Mouse (Mus musculus): ENCODE data around the gene Adamtsl1. TPM values are rescaled to one million over a fixed set of nuclear protein-coding genes. Genes with fewer than 3 reads are reported as not detected.

The Adamtsl1 gene
- polyA plus RNA-seq, 1 experiment from 2014 or later, result 10.2 TPM

DNA sequence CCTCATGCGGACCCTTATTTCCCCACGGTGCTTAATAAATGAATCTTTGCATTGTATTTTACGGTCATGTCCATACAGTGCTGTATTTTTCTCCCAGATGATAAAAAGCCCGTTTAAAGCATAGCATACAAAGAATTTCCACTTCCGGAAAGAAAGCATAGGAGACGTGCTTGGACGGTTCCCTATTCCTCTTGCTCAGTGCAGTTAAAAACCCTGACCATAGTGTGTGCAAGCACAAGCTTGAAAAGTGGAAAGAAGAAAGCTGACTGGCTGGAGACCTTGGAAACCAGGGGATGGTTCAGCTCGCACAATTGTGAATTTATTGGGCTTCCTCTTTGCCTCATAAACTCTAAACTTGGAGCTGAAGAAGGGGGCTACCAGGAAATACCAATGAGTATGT is 855.1 kb downstream of the Adamtsl1 start:
- Histone ChIP-seq H3K9me3 (replicated peaks; ENCODE audit: low read length) (no peaks in the 10 kb centered on the region), H3K9ac (ENCODE audit: low read depth, low read length) (no peak overlapping the region)

DNA sequence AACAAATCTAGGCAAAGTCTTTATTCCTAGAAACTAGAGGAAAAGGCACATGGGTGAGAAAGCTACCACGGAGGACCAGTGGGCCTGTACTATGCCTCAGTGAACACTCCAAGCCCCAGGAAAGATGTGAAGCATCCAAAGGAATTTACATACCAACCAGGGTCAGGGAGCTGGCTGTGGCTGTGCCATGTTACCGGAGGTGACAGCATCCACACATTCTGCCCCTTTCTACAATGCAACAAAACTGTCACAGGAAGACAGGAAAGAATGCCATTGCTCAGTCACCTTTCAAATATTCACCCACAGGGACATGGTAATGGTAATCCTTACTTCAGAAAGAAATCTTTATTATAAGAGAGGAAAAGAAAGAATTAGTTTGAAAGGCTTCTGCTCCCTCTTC is 859.2 kb downstream of the Adamtsl1 start:
- ATAC-seq (replicated peaks; ENCODE audit: low FRiP score, low read depth), result no peak
- Histone ChIP-seq H3K4me2 (ENCODE audit: low read length) (no peak overlapping the region), H3K9me3 (replicated peaks; ENCODE audit: low read length) (no peaks in the 10 kb centered on the region), H3K27ac (no peak overlapping the region), H3K27me3 (ENCODE audit: insufficient read depth, low read length) (no peaks in the 10 kb centered on the region), H3K4me1 (replicated peaks; ENCODE audit: insufficient read depth, low read length) (0 out of 2 replicates have a peak, but pooled peaks cover 2% of the 10 kb centered on the region), H3K4me3 (replicated peaks; ENCODE audit: low read depth, low read length) (no peak overlapping the region), H3K36me3 (ENCODE audit: insufficient read depth, low read length) (no peaks in the 10 kb centered on the region), H3K9ac (ENCODE audit: low read depth, low read length) (no peak overlapping the region)
- no peak for DNase-seq (ENCODE audit: low spot score)
- WGBS, result 38% methylated on average over 2 of the region's 2 CpGs
- TF ChIP-seq CTCF (IDR thresholded peaks at IDR 0.05; ENCODE audit: low read depth), result no peak

More for the DNA sequence above, 855.1 kb downstream of the Adamtsl1 start:
- DNase-seq (ENCODE audit: low spot score), result peak; percentile 36
- H3K4me1 ChIP-seq (replicated peaks; ENCODE audit: insufficient read depth, low read length), result 0 out of 2 replicates have a peak, but pooled peaks cover 2% of the 10 kb centered on the region
- 41% methylated on average over 8 of the region's 8 CpGs for WGBS
- no peak for ATAC-seq (replicated peaks; ENCODE audit: low FRiP score, low read depth)
- no peak overlapping the region for H3K27ac ChIP-seq
- TF ChIP-seq CTCF (IDR thresholded peaks at IDR 0.05; ENCODE audit: low read depth), result no peak
- H3K4me3 ChIP-seq (replicated peaks; ENCODE audit: low read depth, low read length), result no peak overlapping the region
- no peaks in the 10 kb centered on the region for H3K27me3 ChIP-seq (ENCODE audit: insufficient read depth, low read length)
- H3K36me3 ChIP-seq (ENCODE audit: insufficient read depth, low read length), result no peaks in the 10 kb centered on the region
- no peak overlapping the region for H3K4me2 ChIP-seq (ENCODE audit: low read length)

DNA sequence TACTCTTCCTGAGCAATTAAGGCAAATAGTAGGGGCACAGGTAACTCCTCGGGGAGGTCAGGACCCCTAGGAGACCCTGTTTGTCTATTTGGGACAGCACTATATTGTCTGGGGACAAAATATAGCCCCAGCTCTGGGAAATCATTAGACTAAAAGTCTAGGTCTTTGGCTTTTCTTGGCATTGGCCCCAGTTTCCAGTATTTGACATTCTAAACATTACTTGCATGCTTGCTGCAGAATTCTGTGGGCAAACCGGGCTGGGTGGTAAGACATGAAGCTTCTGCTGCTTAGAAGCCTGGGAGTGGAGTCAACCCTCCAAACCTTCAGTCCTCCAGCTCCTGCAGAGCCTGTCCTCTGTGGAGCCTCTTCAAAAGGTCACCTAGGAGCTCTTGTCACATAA is 869.2 kb downstream of the Adamtsl1 start:
- ATAC-seq (replicated peaks; ENCODE audit: low FRiP score, low read depth), result no peak
- TF ChIP-seq CTCF (IDR thresholded peaks at IDR 0.05; ENCODE audit: low read depth), result no peak

DNA sequence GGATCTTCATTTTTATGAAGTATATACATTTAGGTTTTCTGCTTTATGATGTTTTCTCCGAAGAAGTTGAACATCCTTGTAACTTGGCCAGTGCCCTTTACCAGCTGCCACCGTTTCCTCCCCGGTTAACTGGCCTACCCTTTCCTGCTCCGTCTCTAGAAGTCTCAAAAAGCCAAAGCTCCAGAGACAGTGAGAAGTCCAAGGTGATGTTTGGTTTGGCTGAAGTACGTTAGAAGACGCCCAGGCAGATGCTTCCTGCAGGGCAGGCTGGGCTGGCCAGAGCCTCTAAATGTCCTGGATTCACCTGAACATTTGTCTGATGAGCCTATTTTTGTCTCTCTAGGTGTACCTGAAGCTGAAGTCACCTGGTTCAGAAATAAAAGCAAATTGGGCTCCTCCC is 871.1 kb downstream of the Adamtsl1 start:
- Histone ChIP-seq H3K4me2 (ENCODE audit: low read length) (no peak overlapping the region), H3K27ac (no peak overlapping the region), H3K36me3 (ENCODE audit: insufficient read depth, low read length) (no peaks in the 10 kb centered on the region), H3K9me3 (replicated peaks; ENCODE audit: low read length) (no peaks in the 10 kb centered on the region), H3K27me3 (ENCODE audit: insufficient read depth, low read length) (no peaks in the 10 kb centered on the region), H3K4me1 (replicated peaks; ENCODE audit: insufficient read depth, low read length) (no peaks in the 10 kb centered on the region), H3K9ac (ENCODE audit: low read depth, low read length) (no peak overlapping the region), H3K4me3 (replicated peaks; ENCODE audit: low read depth, low read length) (no peak overlapping the region)
- no peak for DNase-seq (ENCODE audit: low spot score)
- ATAC-seq (replicated peaks; ENCODE audit: low FRiP score, low read depth), result no peak
- 80% methylated on average over 6 of the region's 6 CpGs for WGBS
- TF ChIP-seq CTCF (IDR thresholded peaks at IDR 0.05; ENCODE audit: low read depth), result no peak

More for the DNA sequence above, 869.2 kb downstream of the Adamtsl1 start:
- no peaks in the 10 kb centered on the region for H3K4me1 ChIP-seq (replicated peaks; ENCODE audit: insufficient read depth, low read length)
- no peak overlapping the region for H3K27ac ChIP-seq
- no peaks in the 10 kb centered on the region for H3K9me3 ChIP-seq (replicated peaks; ENCODE audit: low read length)
- no peak overlapping the region for H3K9ac ChIP-seq (ENCODE audit: low read depth, low read length)
- no peak overlapping the region for H3K4me2 ChIP-seq (ENCODE audit: low read length)
- H3K36me3 ChIP-seq (ENCODE audit: insufficient read depth, low read length), result no peaks in the 10 kb centered on the region
- no peaks in the 10 kb centered on the region for H3K27me3 ChIP-seq (ENCODE audit: insufficient read depth, low read length)
- no peak overlapping the region for H3K4me3 ChIP-seq (replicated peaks; ENCODE audit: low read depth, low read length)
- DNase-seq (ENCODE audit: low spot score), result peak; percentile 32
- WGBS, result 60% methylated on average over 2 of the region's 2 CpGs

DNA sequence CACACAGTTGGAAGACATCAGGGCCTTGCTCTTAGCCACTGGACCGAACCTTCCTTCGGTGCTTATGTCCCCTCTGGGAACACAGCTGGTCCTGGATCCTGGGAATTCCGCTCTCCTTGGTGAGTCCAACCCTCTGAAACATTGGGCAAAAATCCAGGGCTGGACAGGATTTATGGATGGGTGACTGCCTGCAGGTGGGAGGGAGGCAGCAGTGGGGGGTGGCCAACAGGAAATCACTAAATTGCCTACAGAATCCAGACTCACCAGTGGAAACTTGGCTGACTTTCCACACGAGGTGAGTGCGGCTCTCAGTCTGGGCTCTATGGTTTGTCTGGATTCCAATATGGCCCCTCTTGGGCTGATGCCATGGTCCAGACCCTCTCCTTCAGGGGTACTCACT is 874.5 kb downstream of the Adamtsl1 start:
- H3K4me2 ChIP-seq (ENCODE audit: low read length), result no peak overlapping the region
- H3K27me3 ChIP-seq (ENCODE audit: insufficient read depth, low read length), result no peaks in the 10 kb centered on the region
- DNase-seq (ENCODE audit: low spot score) (peak; percentile 63), ATAC-seq (replicated peaks; ENCODE audit: low FRiP score, low read depth) (peak; percentile 17; the same call in 1 of the 2 replicates)
- H3K4me1 ChIP-seq (replicated peaks; ENCODE audit: insufficient read depth, low read length), result no peaks in the 10 kb centered on the region
- no peak overlapping the region for H3K4me3 ChIP-seq (replicated peaks; ENCODE audit: low read depth, low read length)
- no peak for TF ChIP-seq CTCF (IDR thresholded peaks at IDR 0.05; ENCODE audit: low read depth)
- no peaks in the 10 kb centered on the region for H3K9me3 ChIP-seq (replicated peaks; ENCODE audit: low read length)
- no peak overlapping the region for H3K9ac ChIP-seq (ENCODE audit: low read depth, low read length)
- H3K27ac ChIP-seq, result no peak overlapping the region
- no peaks in the 10 kb centered on the region for H3K36me3 ChIP-seq (ENCODE audit: insufficient read depth, low read length)
- 37% methylated on average over 5 of the region's 5 CpGs for WGBS

DNA sequence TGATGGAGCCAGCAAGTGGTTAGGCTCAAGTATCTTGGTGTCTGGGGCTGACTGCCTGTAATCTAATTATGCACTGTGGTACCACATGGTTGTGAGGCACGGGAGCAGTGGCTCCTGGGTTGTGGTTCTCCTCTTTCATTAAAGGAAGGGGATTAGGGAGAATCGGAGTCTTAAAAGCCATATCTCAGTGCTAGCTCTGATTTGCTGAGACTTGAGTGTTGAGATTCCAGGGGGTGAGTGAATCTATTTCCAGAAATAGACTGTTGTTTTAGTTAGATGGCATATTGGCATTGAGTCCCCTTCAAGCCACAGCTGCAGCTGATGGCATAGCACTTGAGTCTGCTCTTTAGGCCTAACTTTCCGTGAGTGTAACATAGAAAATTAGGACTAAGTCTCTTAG is 877.2 kb downstream of the Adamtsl1 start:
- Histone ChIP-seq H3K27me3 (ENCODE audit: insufficient read depth, low read length) (no peaks in the 10 kb centered on the region), H3K4me2 (ENCODE audit: low read length) (no peak overlapping the region), H3K9me3 (replicated peaks; ENCODE audit: low read length) (no peaks in the 10 kb centered on the region), H3K4me1 (replicated peaks; ENCODE audit: insufficient read depth, low read length) (no peaks in the 10 kb centered on the region), H3K36me3 (ENCODE audit: insufficient read depth, low read length) (no peaks in the 10 kb centered on the region), H3K4me3 (replicated peaks; ENCODE audit: low read depth, low read length) (no peak overlapping the region), H3K9ac (ENCODE audit: low read depth, low read length) (no peak overlapping the region), H3K27ac (no peak overlapping the region)
- 72% methylated on average over 3 of the region's 3 CpGs for whole genome bisulfite sequencing
- ATAC-seq (replicated peaks; ENCODE audit: low FRiP score, low read depth), result no peak
- no peak for TF ChIP-seq CTCF (IDR thresholded peaks at IDR 0.05; ENCODE audit: low read depth)
- no peak for DNase-seq (ENCODE audit: low spot score)

DNA sequence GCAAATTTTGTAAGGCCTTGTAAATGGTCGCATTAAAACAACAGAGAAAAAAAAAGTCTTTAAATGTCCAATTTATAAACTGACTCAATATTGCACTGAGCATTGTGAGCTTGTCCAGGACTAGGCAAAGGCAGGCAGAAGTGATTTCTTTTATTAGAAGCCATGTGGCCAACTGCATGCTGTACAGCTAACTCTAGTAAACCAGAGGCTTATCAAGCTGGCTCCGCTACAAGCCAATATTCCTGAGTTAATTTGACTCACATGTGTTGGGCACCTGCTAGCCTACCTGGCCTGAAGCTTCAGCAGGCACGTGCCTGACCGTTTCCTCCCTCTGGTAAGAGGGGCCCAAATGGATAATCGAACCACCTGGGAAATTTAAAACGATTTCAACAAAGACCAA is 881.7 kb downstream of the Adamtsl1 start:
- no peaks in the 10 kb centered on the region for H3K36me3 ChIP-seq (ENCODE audit: insufficient read depth, low read length)
- H3K4me3 ChIP-seq (replicated peaks; ENCODE audit: low read depth, low read length), result no peak overlapping the region
- no peak overlapping the region for H3K4me2 ChIP-seq (ENCODE audit: low read length)
- WGBS, result 85% methylated on average over 6 of the region's 6 CpGs
- DNase-seq (ENCODE audit: low spot score) (no peak), ATAC-seq (replicated peaks; ENCODE audit: low FRiP score, low read depth) (no peak)
- H3K27me3 ChIP-seq (ENCODE audit: insufficient read depth, low read length), result no peaks in the 10 kb centered on the region
- H3K27ac ChIP-seq, result no peak overlapping the region
- TF ChIP-seq CTCF (IDR thresholded peaks at IDR 0.05; ENCODE audit: low read depth), result no peak
- no peak overlapping the region for H3K9ac ChIP-seq (ENCODE audit: low read depth, low read length)
- no peaks in the 10 kb centered on the region for H3K4me1 ChIP-seq (replicated peaks; ENCODE audit: insufficient read depth, low read length)
- no peaks in the 10 kb centered on the region for H3K9me3 ChIP-seq (replicated peaks; ENCODE audit: low read length)
